Mouse (Mus musculus): ENCODE results near the gene Tnfaip8l2. TPM values are rescaled to one million over a fixed set of nuclear protein-coding genes. Genes with fewer than 3 reads are reported as not detected.
"Not testable (repeated sequence)": the region's sequence is repeated elsewhere in the genome, so short reads cannot be mapped to it uniquely, and the experiment has no call there.

The Tnfaip8l2 gene
- polyA plus RNA-seq, 1 experiment from 2014 or later, result 3.3 TPM

GRCm38 (mm10) chr3:95133680-95134101, 8.5 kb downstream of the Tnfaip8l2 start, which contains the start of the genes Scnm1 and Lysmd1:
Gene Scnm1 (minus strand): TSS chr3:95134011.
Gene Lysmd1 (plus strand): TSS chr3:95134088.
- H3K9ac ChIP-seq (replicated peaks), result peak within 1 kb of the TSS; percentile 75
- H3K9me3 ChIP-seq, result no peaks in the 10 kb centered on the region
- H3K36me3 ChIP-seq, result peaks cover 20% of the 10 kb centered on the region
- under 1% methylated on average over 20 of the region's 20 CpGs for WGBS
- H3K4me2 ChIP-seq (replicated peaks), result peak within 1 kb of the TSS; percentile 81
- ATAC-seq (ENCODE audit: low FRiP score, low read depth), result peak; percentile 91
- peak within 1 kb of the TSS; percentile 63 for H3K27ac ChIP-seq (replicated peaks)
- peak within 1 kb of the TSS; percentile 68 for H3K4me3 ChIP-seq
- peaks cover 16% of the 10 kb centered on the region for H3K4me1 ChIP-seq
- no peaks in the 10 kb centered on the region for H3K27me3 ChIP-seq

GRCm38 (mm10) chr3:95133176-95133575, 9.0 kb downstream of the Tnfaip8l2 start:
- H3K36me3 ChIP-seq, result peaks cover 23% of the 10 kb centered on the region
- peak; percentile 3 for ATAC-seq (ENCODE audit: low FRiP score, low read depth)
- no peaks in the 10 kb centered on the region for H3K9me3 ChIP-seq
- 0 out of 2 replicates have a peak overlapping the region, but pooled peaks have one; percentile 63 for H3K27ac ChIP-seq (replicated peaks)
- H3K9ac ChIP-seq (replicated peaks), result peak overlapping the region; percentile 75
- no peaks in the 10 kb centered on the region for H3K27me3 ChIP-seq
- WGBS, result 61% methylated on average over 11 of the region's 11 CpGs
- peaks cover 16% of the 10 kb centered on the region for H3K4me1 ChIP-seq
- H3K4me3 ChIP-seq, result peak overlapping the region; percentile 68
- H3K4me2 ChIP-seq (replicated peaks), result peak overlapping the region; percentile 81

GRCm38 (mm10) chr3:95132389-95132788, 9.8 kb downstream of the Tnfaip8l2 start:
- Histone ChIP-seq H3K4me3 (peak overlapping the region; percentile 68; the same call in 1 of the 2 replicates), H3K4me1 (peaks cover 16% of the 10 kb centered on the region), H3K36me3 (peaks cover 23% of the 10 kb centered on the region)
- not testable (repeated sequence) for H3K9ac ChIP-seq (replicated peaks); H3K27ac ChIP-seq (replicated peaks); H3K4me2 ChIP-seq (replicated peaks); ATAC-seq (ENCODE audit: low FRiP score, low read depth); H3K9me3 ChIP-seq; H3K27me3 ChIP-seq
- WGBS, result 86% methylated on average over 2 of the region's 2 CpGs

GRCm38 (mm10) chr3:95130081-95130480, 12.1 kb downstream of the Tnfaip8l2 start:
- peaks cover 23% of the 10 kb centered on the region for H3K36me3 ChIP-seq
- ATAC-seq (ENCODE audit: low FRiP score, low read depth), result no peak
- H3K4me2 ChIP-seq (replicated peaks), result no peak overlapping the region
- H3K4me1 ChIP-seq, result peaks cover 10% of the 10 kb centered on the region
- WGBS, result 95% methylated on average over 5 of the region's 5 CpGs
- H3K27me3 ChIP-seq, result no peaks in the 10 kb centered on the region
- no peak overlapping the region for H3K4me3 ChIP-seq
- no peaks in the 10 kb centered on the region for H3K9me3 ChIP-seq
- no peak overlapping the region for H3K27ac ChIP-seq (replicated peaks)
- H3K9ac ChIP-seq (replicated peaks), result no peak overlapping the region

GRCm38 (mm10) chr3:95129226-95129651, 12.9 kb downstream of the Tnfaip8l2 start:
- 50% methylated on average over 6 of the region's 6 CpGs for WGBS
- peaks cover 23% of the 10 kb centered on the region for H3K36me3 ChIP-seq
- H3K9ac ChIP-seq (replicated peaks), result no peak overlapping the region
- H3K4me1 ChIP-seq, result peaks cover 12% of the 10 kb centered on the region
- no peaks in the 10 kb centered on the region for H3K9me3 ChIP-seq
- no peak for ATAC-seq (ENCODE audit: low FRiP score, low read depth)
- H3K4me3 ChIP-seq, result no peak overlapping the region
- H3K4me2 ChIP-seq (replicated peaks), result no peak overlapping the region
- no peak overlapping the region for H3K27ac ChIP-seq (replicated peaks)
- no peaks in the 10 kb centered on the region for H3K27me3 ChIP-seq

- 56% methylated on average over 5 of the region's 5 CpGs for WGBS
- H3K9ac ChIP-seq (replicated peaks), result no peak overlapping the region
- peaks cover 6% of the 10 kb centered on the region; the same call in 1 of the 2 replicates for H3K4me1 ChIP-seq
- no peak overlapping the region for H3K4me2 ChIP-seq (replicated peaks)
- H3K36me3 ChIP-seq, result peaks cover 49% of the 10 kb centered on the region
- no peak for ATAC-seq (ENCODE audit: low FRiP score, low read depth)
- H3K27ac ChIP-seq (replicated peaks), result no peak overlapping the region
- H3K4me3 ChIP-seq, result no peak overlapping the region
- no peaks in the 10 kb centered on the region for H3K27me3 ChIP-seq
- H3K9me3 ChIP-seq, result no peaks in the 10 kb centered on the region
Observed at GRCm38 (mm10) chr3:95124972-95125371, 17.2 kb downstream of the Tnfaip8l2 start.

- Histone ChIP-seq H3K9ac (replicated peaks) (no peak within 1 kb of the TSS), H3K9me3 (no peaks in the 10 kb centered on the region), H3K4me1 (peaks cover 6% of the 10 kb centered on the region; the same call in 1 of the 2 replicates), H3K36me3 (peaks cover 49% of the 10 kb centered on the region), H3K4me3 (no peak within 1 kb of the TSS), H3K27ac (replicated peaks) (no peak within 1 kb of the TSS), H3K4me2 (replicated peaks) (no peak within 1 kb of the TSS), H3K27me3 (no peaks in the 10 kb centered on the region)
- 68% methylated on average over 6 of the region's 6 CpGs for WGBS
- ATAC-seq (ENCODE audit: low FRiP score, low read depth), result no peak
Observed at GRCm38 (mm10) chr3:95124246-95124645, 17.9 kb downstream of the Tnfaip8l2 start, which contains the start of gene Tmod4. Gene Tmod4 (plus strand): TSS chr3:95124476.

- H3K9me3 ChIP-seq, result no peaks in the 10 kb centered on the region
- H3K9ac ChIP-seq (replicated peaks), result no peak overlapping the region
- H3K4me3 ChIP-seq, result no peak overlapping the region
- H3K4me2 ChIP-seq (replicated peaks), result no peak overlapping the region
- peaks cover 6% of the 10 kb centered on the region; the same call in 1 of the 2 replicates for H3K4me1 ChIP-seq
- H3K27me3 ChIP-seq, result no peaks in the 10 kb centered on the region
- 83% methylated on average over 6 of the region's 6 CpGs for WGBS
- no peak overlapping the region for H3K27ac ChIP-seq (replicated peaks)
- H3K36me3 ChIP-seq, result peaks cover 66% of the 10 kb centered on the region
- ATAC-seq (ENCODE audit: low FRiP score, low read depth), result no peak
Observed at GRCm38 (mm10) chr3:95121580-95121979, 20.6 kb downstream of the Tnfaip8l2 start.

GRCm38 (mm10) chr3:95117751-95118150, 24.4 kb downstream of the Tnfaip8l2 start:
- no peak overlapping the region for H3K4me3 ChIP-seq
- 93% methylated on average over 2 of the region's 2 CpGs for WGBS

GRCm38 (mm10) chr3:95112760-95113159, 29.4 kb downstream of the Tnfaip8l2 start:
- Histone ChIP-seq H3K27me3 (no peaks in the 10 kb centered on the region), H3K36me3 (peaks cover 26% of the 10 kb centered on the region), H3K4me3 (no peak overlapping the region), H3K4me1 (peaks cover 11% of the 10 kb centered on the region), H3K27ac (replicated peaks) (no peak overlapping the region), H3K4me2 (replicated peaks) (peak overlapping the region; percentile 48), H3K9me3 (no peaks in the 10 kb centered on the region), H3K9ac (replicated peaks) (peak overlapping the region; percentile 37; the same call in 1 of the 2 replicates)
- 92% methylated on average over 1 of the region's 1 CpGs for WGBS
- ATAC-seq (ENCODE audit: low FRiP score, low read depth), result no peak

More at GRCm38 (mm10) chr3:95117751-95118150, 24.4 kb downstream of the Tnfaip8l2 start:
- peaks cover 74% of the 10 kb centered on the region for H3K36me3 ChIP-seq
- H3K9me3 ChIP-seq, result no peaks in the 10 kb centered on the region
- H3K27me3 ChIP-seq, result no peaks in the 10 kb centered on the region
- H3K9ac ChIP-seq (replicated peaks), result 0 out of 2 replicates have a peak overlapping the region, but pooled peaks have one; percentile 24
- ATAC-seq (ENCODE audit: low FRiP score, low read depth), result no peak
- no peak overlapping the region for H3K4me2 ChIP-seq (replicated peaks)
- no peak overlapping the region for H3K27ac ChIP-seq (replicated peaks)
- H3K4me1 ChIP-seq, result peaks cover 2% of the 10 kb centered on the region

GRCm38 (mm10) chr3:95110911-95111726, 31.0 kb downstream of the Tnfaip8l2 start, which contains the start of gene Vps72:
Gene Vps72 (plus strand): TSS chr3:95111022.
- Histone ChIP-seq H3K9ac (replicated peaks) (peak within 1 kb of the TSS; percentile 89), H3K9me3 (no peaks in the 10 kb centered on the region), H3K27me3 (no peaks in the 10 kb centered on the region), H3K4me1 (peaks cover 11% of the 10 kb centered on the region), H3K4me3 (peak within 1 kb of the TSS; percentile 83), H3K36me3 (peaks cover 14% of the 10 kb centered on the region), H3K27ac (replicated peaks) (peak within 1 kb of the TSS; percentile 97), H3K4me2 (replicated peaks) (peak within 1 kb of the TSS; percentile 48)
- peak; percentile 75 for ATAC-seq (ENCODE audit: low FRiP score, low read depth)
- WGBS, result under 1% methylated on average over 53 of the region's 54 CpGs

- Histone ChIP-seq H3K27me3 (no peaks in the 10 kb centered on the region), H3K9ac (replicated peaks) (no peak overlapping the region), H3K27ac (replicated peaks) (no peak overlapping the region), H3K4me3 (no peak overlapping the region), H3K4me2 (replicated peaks) (no peak overlapping the region), H3K4me1 (peaks cover 18% of the 10 kb centered on the region), H3K9me3 (no peaks in the 10 kb centered on the region), H3K36me3 (no peaks in the 10 kb centered on the region)
- WGBS, result 75% methylated on average over 2 of the region's 2 CpGs
- ATAC-seq (ENCODE audit: low FRiP score, low read depth), result no peak
Observed at GRCm38 (mm10) chr3:95107898-95108297, 34.3 kb downstream of the Tnfaip8l2 start.

Measured in midbrain, embryonic 12.5 days (tissue).